Mouse (Mus musculus) heart, postnatal 0 days (tissue): ENCODE data around the gene Tmem220. TPM values are rescaled to one million over a fixed set of nuclear protein-coding genes. Genes with fewer than 3 reads are reported as not detected.

ENCODE experiments used
- ATAC-seq: fragments of 200-750 bp; cut with Nextera tagmentation; 2 replicates; pipeline ENCODE4 v1.8.0; 2017; ENCODE audit warnings: low read depth, moderate number of reproducible peaks, moderate library complexity; ENCODE audit not compliant: insufficient read depth
- DNase-seq: peaks from one replicate; pipeline ENCODE4 v3.0.0-alpha.2; 2016; ENCODE audit warnings: low spot score
- H3K27ac ChIP-seq: fragments of 300-500 bp; sonication (generic); 2 replicates; pipeline ENCODE4 v1.5.1; 2014; ENCODE audit warnings: low read depth, mild to moderate bottlenecking
- H3K27me3 ChIP-seq: fragments of 300-500 bp; sonication (generic); 2 replicates; pipeline ENCODE4 v1.6.1; 2014; ENCODE audit warnings: low read length, mixed read lengths; ENCODE audit not compliant: control insufficient read depth, insufficient read depth
- H3K36me3 ChIP-seq: fragments of 300-500 bp; sonication (generic); replicated peaks from 2 replicates; pipeline ENCODE4 v1.6.1; 2014; ENCODE audit warnings: low read length, mixed read lengths; ENCODE audit not compliant: control insufficient read depth, insufficient read depth
- H3K4me1 ChIP-seq: fragments of 300-500 bp; sonication (generic); 2 replicates; pipeline ENCODE4 v1.6.1; 2014; ENCODE audit warnings: antibody characterized with exemption; ENCODE audit not compliant: control insufficient read depth, insufficient read depth
- H3K4me2 ChIP-seq: fragments of 300-500 bp; sonication (generic); 2 replicates; pipeline ENCODE4 v1.6.1; 2014; ENCODE audit warnings: low read depth, mild to moderate bottlenecking, low read length, moderate library complexity
- H3K4me3 ChIP-seq: fragments of 300-500 bp; sonication (generic); 2 replicates; pipeline ENCODE4 v1.5.1; 2014; ENCODE audit warnings: low read depth, low read length
- H3K9ac ChIP-seq: fragments of 300-500 bp; sonication (generic); replicated peaks from 2 replicates; pipeline ENCODE4 v1.6.1; 2014; ENCODE audit warnings: low read depth, low read length, mixed read lengths
- H3K9me3 ChIP-seq: fragments of 300-500 bp; sonication (generic); replicated peaks from 2 replicates; pipeline ENCODE4 v1.6.1; 2016; ENCODE audit warnings: low read length; ENCODE audit not compliant: control insufficient read depth
- CTCF ChIP-seq: IDR thresholded peaks from 2 replicates; pipeline ENCODE4 v1.5.1; 2016; ENCODE audit warnings: antibody characterized with exemption, control low read depth, low read depth
- EP300 ChIP-seq: IDR thresholded peaks from 2 replicates; pipeline ENCODE4 v1.6.1; 2016; ENCODE audit warnings: antibody characterized with exemption, low read depth
- WGBS: fragments of 180-500 bp; shearing (Covaris S2); extraction: QIAGEN DNeasy Blood & Tissue Kit; methylation state at CpG from one replicate; pipeline ENCODE4 v1.1.7; 2014; 5-methylcytosine and 5-hydroxymethylcytosine counted together
- polyA plus RNA-seq: library from polyadenylated mRNA; unstranded; fragments of >200 nt; fragmentation: Nextera tagmentation; extraction: Ambion mirVana; gene quantifications from 2 replicates; pipeline ENCODE4 v1.2.1, GENCODE M21; 2015
- total RNA-seq: library from RNA; depleted of rRNA; stranded (reverse); fragments of >200 nt; gene quantifications from 2 replicates; pipeline ENCODE4 v1.2.3, GENCODE M21; 2014; ENCODE audit warnings: low replicate concordance

The Tmem220 gene
- total and polyA plus RNA-seq, 2 experiments from 2014 or later, result 1.7 TPM; not detected in 1

DNA sequence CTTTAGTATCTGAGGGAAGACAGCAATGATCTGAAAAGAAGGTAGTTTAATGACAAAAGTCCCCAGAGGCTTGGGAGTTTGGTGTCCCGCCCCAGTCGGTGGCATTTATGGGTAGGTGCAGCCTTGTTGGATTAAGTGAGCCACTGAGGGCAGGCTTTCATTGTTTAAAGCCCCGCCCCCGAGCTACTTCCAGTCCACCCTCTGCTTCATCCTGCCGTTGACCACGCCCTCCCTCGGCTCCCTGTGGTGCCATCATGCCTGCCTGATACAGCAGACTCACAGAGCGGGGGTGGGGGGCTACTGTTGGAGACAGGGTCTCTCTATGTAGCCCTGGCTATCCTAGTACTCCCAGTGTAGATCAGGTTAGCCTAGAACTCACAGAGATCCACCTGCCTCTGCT, 18.1 kb downstream of the Tmem220 start:
- Histone ChIP-seq H3K9ac (no peak overlapping the region), H3K27me3 (no peaks in the 10 kb centered on the region), H3K4me3 (no peak overlapping the region), H3K4me1 (peaks cover 4% of the 10 kb centered on the region; the same call in 1 of the 2 replicates), H3K27ac (no peak overlapping the region), H3K36me3 (peaks cover 34% of the 10 kb centered on the region), H3K4me2 (no peak overlapping the region), H3K9me3 (no peaks in the 10 kb centered on the region)
- 65% methylated on average over 8 of the region's 8 CpGs for WGBS
- TF ChIP-seq CTCF (no peak), EP300 (no peak)
- ATAC-seq (no peak), DNase-seq (no peak)

GRCm38 (mm10) chr11:67044959-67045358, 20.0 kb downstream of the Tmem220 start:
- no peaks in the 10 kb centered on the region for H3K27me3 ChIP-seq
- peaks cover 20% of the 10 kb centered on the region for H3K36me3 ChIP-seq
- ATAC-seq, result no peak
- H3K9ac ChIP-seq, result no peak overlapping the region
- H3K4me1 ChIP-seq, result peaks cover 4% of the 10 kb centered on the region; the same call in 1 of the 2 replicates
- H3K9me3 ChIP-seq, result no peaks in the 10 kb centered on the region
- H3K4me3 ChIP-seq, result no peak overlapping the region
- no peak for DNase-seq
- no peak overlapping the region for H3K4me2 ChIP-seq
- TF ChIP-seq CTCF (no peak), EP300 (no peak)
- 80% methylated on average over 6 of the region's 6 CpGs for WGBS
- no peak overlapping the region for H3K27ac ChIP-seq

GRCm38 (mm10) chr11:67047199-67047598, 22.2 kb downstream of the Tmem220 start:
- Histone ChIP-seq H3K9me3 (no peaks in the 10 kb centered on the region), H3K36me3 (no peaks in the 10 kb centered on the region; the same call in 1 of the 2 replicates)
- WGBS, result 80% methylated on average over 5 of the region's 5 CpGs

GRCm38 (mm10) chr11:67048496-67048895, 23.5 kb downstream of the Tmem220 start:
- TF ChIP-seq EP300 (no peak), CTCF (no peak)
- no peak for DNase-seq
- ATAC-seq, result no peak
- Histone ChIP-seq H3K4me2 (no peak overlapping the region), H3K4me3 (no peak overlapping the region), H3K9me3 (no peaks in the 10 kb centered on the region), H3K27ac (no peak overlapping the region), H3K36me3 (no peaks in the 10 kb centered on the region; the same call in 1 of the 2 replicates), H3K4me1 (peaks cover 10% of the 10 kb centered on the region), H3K27me3 (no peaks in the 10 kb centered on the region), H3K9ac (no peak overlapping the region)
- 82% methylated on average over 8 of the region's 8 CpGs for WGBS

More at GRCm38 (mm10) chr11:67047199-67047598, 22.2 kb downstream of the Tmem220 start:
- H3K27ac ChIP-seq, result no peak overlapping the region
- DNase-seq, result no peak
- H3K4me2 ChIP-seq, result no peak overlapping the region
- H3K27me3 ChIP-seq, result no peaks in the 10 kb centered on the region
- H3K4me3 ChIP-seq, result no peak overlapping the region
- H3K9ac ChIP-seq, result no peak overlapping the region
- H3K4me1 ChIP-seq, result peaks cover 4% of the 10 kb centered on the region; the same call in 1 of the 2 replicates
- ATAC-seq, result no peak
- TF ChIP-seq CTCF, result no peak
- TF ChIP-seq EP300, result no peak

DNA sequence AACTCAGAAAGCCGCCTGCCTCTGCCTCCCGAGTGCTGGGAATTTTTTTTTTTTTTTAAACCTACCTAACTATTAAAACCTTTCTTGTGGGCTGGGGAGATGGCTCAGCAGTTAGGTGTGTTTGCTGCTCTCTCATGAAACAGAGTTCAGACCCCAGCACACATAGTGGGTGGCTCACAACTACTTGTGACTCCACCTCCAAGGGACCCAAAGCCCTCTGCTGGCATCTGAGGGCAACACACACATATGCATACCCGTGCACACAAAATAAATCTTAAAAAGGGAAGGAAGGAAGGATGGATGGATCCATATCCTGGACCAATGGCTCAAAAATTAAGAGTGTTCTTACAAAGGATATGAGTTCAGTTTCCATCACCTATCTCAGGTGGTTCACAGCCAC, 24.3 kb downstream of the Tmem220 start:
- no peaks in the 10 kb centered on the region; the same call in 1 of the 2 replicates for H3K36me3 ChIP-seq
- peaks cover 12% of the 10 kb centered on the region for H3K4me1 ChIP-seq
- no peak for TF ChIP-seq CTCF
- TF ChIP-seq EP300, result no peak
- no peak overlapping the region for H3K4me3 ChIP-seq
- H3K9ac ChIP-seq, result no peak overlapping the region
- no peaks in the 10 kb centered on the region for H3K27me3 ChIP-seq
- DNase-seq (no peak), ATAC-seq (no peak)
- no peak overlapping the region for H3K4me2 ChIP-seq
- 91% methylated on average over 3 of the region's 3 CpGs for WGBS
- H3K9me3 ChIP-seq, result no peaks in the 10 kb centered on the region
- H3K27ac ChIP-seq, result no peak overlapping the region
